Mouse (Mus musculus): ENCODE data around the gene Hsd17b11. TPM values are rescaled to one million over a fixed set of nuclear protein-coding genes. Genes with fewer than 3 reads are reported as not detected.
"Not testable (repeated sequence)": the region's sequence is repeated elsewhere in the genome, so short reads cannot be mapped to it uniquely, and the experiment has no call there.

The Hsd17b11 gene
- polyA plus RNA-seq, 1 experiment from 2014 or later: 8.2 TPM

DNA sequence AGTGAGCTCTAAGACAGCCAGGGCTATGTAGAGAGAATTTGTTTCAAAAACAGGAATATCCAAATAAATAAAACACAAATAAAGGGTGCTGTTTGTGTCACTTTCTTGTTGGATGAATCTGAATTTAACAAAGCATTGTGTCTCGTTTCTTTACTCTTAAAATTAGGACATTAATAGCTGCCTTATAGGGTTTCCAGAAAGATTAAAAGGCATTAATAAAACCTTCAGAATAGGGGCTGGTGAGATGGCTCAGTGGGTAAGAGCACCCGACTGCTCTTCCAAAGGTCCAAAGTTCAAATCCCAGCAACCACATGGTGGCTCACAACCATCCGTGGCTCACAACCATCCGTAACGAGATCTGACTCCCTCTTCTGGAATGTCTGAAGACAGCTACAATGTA lies 2.5 kb upstream of the Hsd17b11 start:
- 78% methylated on average over 5 of the region's 5 CpGs for WGBS
- not testable (repeated sequence) for H3K9me3 ChIP-seq (ENCODE audit: control insufficient read depth, low read depth, low read length); H3K27me3 ChIP-seq (ENCODE audit: control insufficient read depth, insufficient read depth, low read length); H3K4me3 ChIP-seq (ENCODE audit: low read depth, low read length); ATAC-seq (ENCODE audit: insufficient number of reproducible peaks, insufficient read depth, low FRiP score, low read depth); H3K36me3 ChIP-seq (ENCODE audit: control insufficient read depth, insufficient read depth, low read length); H3K27ac ChIP-seq (ENCODE audit: low read length); H3K4me2 ChIP-seq (replicated peaks; ENCODE audit: low read depth, low read length); H3K9ac ChIP-seq (replicated peaks; ENCODE audit: low read depth, low read length)
- H3K4me1 ChIP-seq (ENCODE audit: control insufficient read depth, insufficient read depth, low read length): peaks cover 18% of the 10 kb centered on the region; the same call in 1 of the 2 replicates

DNA sequence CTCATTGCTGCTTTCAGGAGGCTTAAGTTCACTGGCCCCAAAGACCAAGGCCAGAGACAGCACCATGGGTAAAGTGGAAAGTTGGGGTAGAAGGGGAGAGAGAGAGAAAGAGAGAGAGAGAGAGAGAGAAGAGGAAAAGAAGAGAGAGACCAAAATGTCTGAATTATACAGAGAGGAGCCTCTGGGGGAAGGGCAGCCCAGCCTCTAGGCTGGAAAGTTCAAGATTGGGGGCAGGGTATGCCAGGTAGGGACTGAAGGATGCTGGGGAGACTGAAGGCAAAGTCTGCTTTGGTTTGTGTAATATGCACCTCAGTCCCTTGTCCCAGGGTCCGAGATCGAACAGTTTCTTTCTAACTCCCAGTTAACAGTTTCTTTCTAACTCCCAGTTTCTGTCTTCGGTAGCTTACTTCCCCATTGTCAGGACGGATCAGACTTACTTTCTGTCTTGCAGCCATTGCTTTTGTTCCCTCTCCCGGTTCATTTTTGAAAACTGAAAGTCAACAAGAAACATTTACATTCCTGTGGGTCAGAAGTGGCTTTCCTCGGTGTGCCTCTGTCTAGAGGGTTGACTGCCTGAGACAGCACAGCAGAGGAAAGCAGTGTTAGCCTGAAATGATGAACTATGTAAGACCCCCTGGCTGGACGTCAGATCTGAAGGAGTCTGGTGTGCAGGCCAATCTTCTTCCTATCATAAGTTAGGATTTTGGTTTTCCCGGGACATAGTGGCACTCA lies 1.7 kb upstream of the Hsd17b11 start:
- ATAC-seq (ENCODE audit: insufficient number of reproducible peaks, insufficient read depth, low FRiP score, low read depth): no peak
- 64% methylated on average over 8 of the region's 8 CpGs for WGBS
- Histone ChIP-seq H3K9ac (replicated peaks; ENCODE audit: low read depth, low read length) (no peak overlapping the region), H3K27ac (ENCODE audit: low read length) (no peak overlapping the region), H3K9me3 (ENCODE audit: control insufficient read depth, low read depth, low read length) (no peaks in the 10 kb centered on the region), H3K4me3 (ENCODE audit: low read depth, low read length) (no peak overlapping the region), H3K4me2 (replicated peaks; ENCODE audit: low read depth, low read length) (no peak overlapping the region), H3K27me3 (ENCODE audit: control insufficient read depth, insufficient read depth, low read length) (no peaks in the 10 kb centered on the region), H3K4me1 (ENCODE audit: control insufficient read depth, insufficient read depth, low read length) (peaks cover 18% of the 10 kb centered on the region; the same call in 1 of the 2 replicates), H3K36me3 (ENCODE audit: control insufficient read depth, insufficient read depth, low read length) (no peaks in the 10 kb centered on the region)

DNA sequence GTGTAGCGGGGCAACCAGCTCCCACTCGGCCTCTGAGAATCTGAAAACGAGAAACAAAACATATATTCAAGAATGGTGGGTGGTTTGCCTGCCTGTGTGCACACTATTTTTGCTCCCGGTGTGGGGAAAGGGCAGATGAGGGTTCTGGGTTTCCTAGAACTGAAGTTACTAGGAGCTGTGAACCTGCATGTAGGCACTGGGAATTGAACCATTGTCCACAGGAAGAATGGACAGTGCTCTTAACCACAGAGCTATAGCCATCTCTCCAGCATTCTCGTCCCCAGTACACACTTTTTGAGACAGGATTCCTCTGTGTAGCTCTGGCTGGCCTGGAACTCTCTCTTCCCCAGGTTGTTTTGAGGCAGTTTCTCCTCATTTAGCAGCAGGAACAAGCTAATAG lies 839 bp upstream of the Hsd17b11 start:
- 43% methylated on average over 5 of the region's 5 CpGs for WGBS
- peak overlapping the region; percentile 45; the same call in 1 of the 2 replicates for H3K4me3 ChIP-seq (ENCODE audit: low read depth, low read length)
- H3K9me3 ChIP-seq (ENCODE audit: control insufficient read depth, low read depth, low read length): no peaks in the 10 kb centered on the region
- H3K36me3 ChIP-seq (ENCODE audit: control insufficient read depth, insufficient read depth, low read length): peaks cover 5% of the 10 kb centered on the region
- no peak for ATAC-seq (ENCODE audit: insufficient number of reproducible peaks, insufficient read depth, low FRiP score, low read depth)
- no peaks in the 10 kb centered on the region for H3K27me3 ChIP-seq (ENCODE audit: control insufficient read depth, insufficient read depth, low read length)
- H3K9ac ChIP-seq (replicated peaks; ENCODE audit: low read depth, low read length): no peak overlapping the region
- H3K27ac ChIP-seq (ENCODE audit: low read length): peak overlapping the region; percentile 88; the same call in 1 of the 2 replicates
- peaks cover 18% of the 10 kb centered on the region; the same call in 1 of the 2 replicates for H3K4me1 ChIP-seq (ENCODE audit: control insufficient read depth, insufficient read depth, low read length)
- peak overlapping the region; percentile 78 for H3K4me2 ChIP-seq (replicated peaks; ENCODE audit: low read depth, low read length)

- no peak for ATAC-seq (ENCODE audit: insufficient number of reproducible peaks, insufficient read depth, low FRiP score, low read depth)
- no peak overlapping the region for H3K27ac ChIP-seq (ENCODE audit: low read length)
- H3K9me3 ChIP-seq (ENCODE audit: control insufficient read depth, low read depth, low read length): no peaks in the 10 kb centered on the region
- no peak overlapping the region for H3K9ac ChIP-seq (replicated peaks; ENCODE audit: low read depth, low read length)
- H3K4me3 ChIP-seq (ENCODE audit: low read depth, low read length): no peak overlapping the region
- peaks cover 4% of the 10 kb centered on the region; the same call in 1 of the 2 replicates for H3K36me3 ChIP-seq (ENCODE audit: control insufficient read depth, insufficient read depth, low read length)
- H3K4me1 ChIP-seq (ENCODE audit: control insufficient read depth, insufficient read depth, low read length): no peaks in the 10 kb centered on the region
- H3K4me2 ChIP-seq (replicated peaks; ENCODE audit: low read depth, low read length): no peak overlapping the region
- no peaks in the 10 kb centered on the region for H3K27me3 ChIP-seq (ENCODE audit: control insufficient read depth, insufficient read depth, low read length)
Measured at GRCm38 (mm10) chr5:104011419-104011818, 10.3 kb downstream of the Hsd17b11 start.

GRCm38 (mm10) chr5:104010261-104010660 lies 11.5 kb downstream of the Hsd17b11 start:
- Histone ChIP-seq H3K36me3 (ENCODE audit: control insufficient read depth, insufficient read depth, low read length) (peaks cover 4% of the 10 kb centered on the region; the same call in 1 of the 2 replicates), H3K27me3 (ENCODE audit: control insufficient read depth, insufficient read depth, low read length) (no peaks in the 10 kb centered on the region), H3K4me1 (ENCODE audit: control insufficient read depth, insufficient read depth, low read length) (no peaks in the 10 kb centered on the region), H3K27ac (ENCODE audit: low read length) (no peak overlapping the region), H3K4me3 (ENCODE audit: low read depth, low read length) (no peak overlapping the region), H3K9ac (replicated peaks; ENCODE audit: low read depth, low read length) (no peak overlapping the region), H3K4me2 (replicated peaks; ENCODE audit: low read depth, low read length) (no peak overlapping the region), H3K9me3 (ENCODE audit: control insufficient read depth, low read depth, low read length) (no peaks in the 10 kb centered on the region)
- 54% methylated on average over 7 of the region's 7 CpGs for WGBS
- no peak for ATAC-seq (ENCODE audit: insufficient number of reproducible peaks, insufficient read depth, low FRiP score, low read depth)

DNA sequence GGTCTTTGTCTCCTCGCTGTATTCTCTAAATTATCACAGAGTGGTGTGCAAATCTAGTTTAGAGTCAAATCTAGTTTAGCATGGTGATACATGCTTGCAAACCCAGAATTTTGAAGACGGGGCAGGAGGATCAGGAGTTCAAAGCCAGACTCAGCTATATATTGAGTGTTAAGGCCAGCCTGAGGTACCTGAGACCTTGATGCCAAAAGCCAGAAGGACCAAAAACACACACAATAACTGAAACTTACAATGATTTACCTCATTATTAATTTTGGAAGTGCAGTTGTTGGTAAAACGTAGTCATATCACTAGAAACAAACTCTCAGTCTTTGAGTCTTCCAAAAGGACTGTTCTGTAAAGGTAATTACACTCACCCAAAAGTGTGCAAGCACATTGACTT lies 12.3 kb downstream of the Hsd17b11 start:
- H3K4me1 ChIP-seq (ENCODE audit: control insufficient read depth, insufficient read depth, low read length): no peaks in the 10 kb centered on the region
- H3K27ac ChIP-seq (ENCODE audit: low read length): no peak overlapping the region
- no peak overlapping the region for H3K4me2 ChIP-seq (replicated peaks; ENCODE audit: low read depth, low read length)
- H3K9ac ChIP-seq (replicated peaks; ENCODE audit: low read depth, low read length): no peak overlapping the region
- no peak overlapping the region for H3K4me3 ChIP-seq (ENCODE audit: low read depth, low read length)
- ATAC-seq (ENCODE audit: insufficient number of reproducible peaks, insufficient read depth, low FRiP score, low read depth): no peak
- H3K27me3 ChIP-seq (ENCODE audit: control insufficient read depth, insufficient read depth, low read length): no peaks in the 10 kb centered on the region
- H3K9me3 ChIP-seq (ENCODE audit: control insufficient read depth, low read depth, low read length): no peaks in the 10 kb centered on the region
- 95% methylated on average over 3 of the region's 3 CpGs for WGBS
- peaks cover 4% of the 10 kb centered on the region; the same call in 1 of the 2 replicates for H3K36me3 ChIP-seq (ENCODE audit: control insufficient read depth, insufficient read depth, low read length)

- H3K36me3 ChIP-seq (ENCODE audit: control insufficient read depth, insufficient read depth, low read length): peaks cover 4% of the 10 kb centered on the region; the same call in 1 of the 2 replicates
- WGBS: 75% methylated on average over 5 of the region's 5 CpGs
- H3K9ac ChIP-seq (replicated peaks; ENCODE audit: low read depth, low read length): no peak overlapping the region
- H3K4me3 ChIP-seq (ENCODE audit: low read depth, low read length): no peak overlapping the region
- H3K4me2 ChIP-seq (replicated peaks; ENCODE audit: low read depth, low read length): no peak overlapping the region
- no peaks in the 10 kb centered on the region for H3K4me1 ChIP-seq (ENCODE audit: control insufficient read depth, insufficient read depth, low read length)
- H3K9me3 ChIP-seq (ENCODE audit: control insufficient read depth, low read depth, low read length): no peaks in the 10 kb centered on the region
- H3K27me3 ChIP-seq (ENCODE audit: control insufficient read depth, insufficient read depth, low read length): no peaks in the 10 kb centered on the region
- H3K27ac ChIP-seq (ENCODE audit: low read length): no peak overlapping the region
- ATAC-seq (ENCODE audit: insufficient number of reproducible peaks, insufficient read depth, low FRiP score, low read depth): no peak
Measured at GRCm38 (mm10) chr5:104007801-104008200, 13.9 kb downstream of the Hsd17b11 start.

DNA sequence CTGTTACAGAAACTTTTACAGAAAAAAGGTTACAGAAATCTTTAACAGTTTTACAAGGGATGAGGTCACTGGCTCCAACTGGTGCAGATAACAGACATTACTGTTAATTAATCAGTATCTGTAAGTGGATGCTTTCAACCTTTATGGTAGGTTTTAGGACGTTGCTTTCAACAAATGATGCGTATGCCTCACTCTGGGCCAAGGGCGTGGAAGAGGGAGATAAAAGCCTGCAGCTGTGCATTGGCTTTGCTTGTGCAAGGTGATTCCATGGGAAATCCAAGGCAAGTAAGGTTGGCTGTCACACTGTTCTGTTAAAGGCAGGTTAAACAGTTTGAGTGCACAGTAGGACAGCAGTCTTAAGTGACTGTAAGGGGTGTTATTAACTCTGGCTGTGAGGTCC lies 14.9 kb downstream of the Hsd17b11 start:
- Histone ChIP-seq H3K9me3 (ENCODE audit: control insufficient read depth, low read depth, low read length) (no peaks in the 10 kb centered on the region), H3K4me2 (replicated peaks; ENCODE audit: low read depth, low read length) (no peak overlapping the region), H3K4me1 (ENCODE audit: control insufficient read depth, insufficient read depth, low read length) (no peaks in the 10 kb centered on the region), H3K36me3 (ENCODE audit: control insufficient read depth, insufficient read depth, low read length) (peaks cover 4% of the 10 kb centered on the region; the same call in 1 of the 2 replicates), H3K27ac (ENCODE audit: low read length) (no peak overlapping the region), H3K9ac (replicated peaks; ENCODE audit: low read depth, low read length) (no peak overlapping the region), H3K27me3 (ENCODE audit: control insufficient read depth, insufficient read depth, low read length) (no peaks in the 10 kb centered on the region), H3K4me3 (ENCODE audit: low read depth, low read length) (no peak overlapping the region)
- 64% methylated on average over 3 of the region's 3 CpGs for WGBS
- no peak for ATAC-seq (ENCODE audit: insufficient number of reproducible peaks, insufficient read depth, low FRiP score, low read depth)

GRCm38 (mm10) chr5:104003955-104004354 lies 17.8 kb downstream of the Hsd17b11 start:
- H3K27ac ChIP-seq (ENCODE audit: low read length): no peak overlapping the region
- no peak overlapping the region for H3K4me2 ChIP-seq (replicated peaks; ENCODE audit: low read depth, low read length)
- no peak overlapping the region for H3K9ac ChIP-seq (replicated peaks; ENCODE audit: low read depth, low read length)
- no peaks in the 10 kb centered on the region for H3K27me3 ChIP-seq (ENCODE audit: control insufficient read depth, insufficient read depth, low read length)
- peaks cover 4% of the 10 kb centered on the region; the same call in 1 of the 2 replicates for H3K36me3 ChIP-seq (ENCODE audit: control insufficient read depth, insufficient read depth, low read length)
- H3K4me3 ChIP-seq (ENCODE audit: low read depth, low read length): no peak overlapping the region
- H3K4me1 ChIP-seq (ENCODE audit: control insufficient read depth, insufficient read depth, low read length): no peaks in the 10 kb centered on the region
- no peaks in the 10 kb centered on the region for H3K9me3 ChIP-seq (ENCODE audit: control insufficient read depth, low read depth, low read length)
- ATAC-seq (ENCODE audit: insufficient number of reproducible peaks, insufficient read depth, low FRiP score, low read depth): no peak
- WGBS: 66% methylated on average over 2 of the region's 2 CpGs

All from stomach, embryonic 14.5 days (tissue).